Mouse (Mus musculus): ENCODE results near the gene Hunk.

Hunk gene

DNA sequence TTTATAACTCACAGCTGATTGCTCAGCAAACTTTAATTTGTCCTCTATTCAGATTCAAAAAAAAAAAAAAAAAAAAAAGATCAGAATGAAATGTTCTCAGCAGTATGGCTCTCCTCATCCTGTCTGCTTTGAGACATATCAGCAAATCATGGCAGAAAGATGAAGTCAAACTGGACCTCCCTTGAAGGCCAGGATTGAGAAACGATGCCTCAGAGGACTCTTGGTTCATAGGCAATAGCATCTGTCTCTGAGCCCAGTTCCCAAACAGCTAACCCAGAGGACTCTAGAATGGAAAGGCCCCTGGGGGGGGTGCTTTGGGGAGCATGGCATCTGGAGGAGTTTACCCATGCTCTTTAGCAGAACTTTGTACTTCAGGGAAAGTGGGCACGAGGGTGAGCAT, 119.9 kb downstream of the Hunk start:
- no peak for DNase-seq (ENCODE audit: low spot score)

DNA sequence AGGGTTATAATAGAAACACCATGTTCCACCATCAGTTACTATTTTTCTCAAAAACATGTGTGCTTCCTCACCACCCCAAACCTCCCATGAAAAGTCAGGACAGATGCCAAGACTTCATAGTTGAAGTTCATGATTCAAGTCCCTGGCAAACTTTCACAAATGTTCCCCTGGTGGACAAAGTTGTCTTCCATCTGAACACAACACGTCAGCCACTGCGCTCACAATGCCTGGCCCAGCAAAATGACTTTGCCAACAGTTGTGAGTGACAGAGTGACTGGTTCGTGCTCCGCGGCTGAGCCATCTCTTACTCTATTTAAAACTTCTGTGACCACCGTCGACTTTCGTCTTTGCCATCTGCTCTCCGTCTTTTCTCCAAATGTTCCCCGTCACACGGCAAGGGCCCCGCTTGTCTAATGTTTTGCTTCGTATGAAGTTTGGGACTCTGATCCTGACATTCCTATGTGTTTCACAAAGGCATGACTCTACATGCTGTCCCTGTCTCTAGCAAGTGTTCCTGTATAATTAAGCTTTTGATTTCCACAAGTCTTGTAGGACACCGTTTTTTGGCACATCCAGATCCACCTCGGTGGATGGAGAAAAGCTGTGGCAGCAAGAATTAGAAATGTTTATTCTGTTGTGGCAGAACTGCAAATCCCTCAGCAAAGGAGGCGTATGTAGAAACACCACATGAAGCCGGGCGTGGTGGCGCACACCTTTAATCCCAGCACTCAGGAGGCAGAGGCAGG, 125.9 kb downstream of the Hunk start:
- no peak for DNase-seq (ENCODE audit: low spot score)

DNA sequence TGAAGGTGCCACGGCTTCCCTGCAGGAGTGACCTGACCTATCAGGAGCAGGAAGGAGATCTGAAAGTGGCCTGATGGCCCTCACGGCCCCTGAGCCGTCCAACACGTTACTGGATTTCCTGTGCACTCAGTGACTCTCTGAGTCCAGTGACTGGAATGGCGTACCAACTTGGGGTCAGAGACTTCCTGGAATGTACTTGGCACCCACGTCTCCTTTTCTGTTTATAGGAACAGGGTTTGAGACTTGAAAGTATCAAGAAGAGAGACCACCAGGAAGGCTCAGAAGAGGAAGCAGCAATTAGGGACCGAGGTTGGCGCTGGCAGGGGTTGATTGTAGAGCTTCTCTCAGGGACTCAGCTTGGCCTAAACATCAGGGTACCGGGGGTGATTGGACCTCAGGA, 131.2 kb downstream of the Hunk start:
- DNase-seq (ENCODE audit: low spot score) = no peak

DNA sequence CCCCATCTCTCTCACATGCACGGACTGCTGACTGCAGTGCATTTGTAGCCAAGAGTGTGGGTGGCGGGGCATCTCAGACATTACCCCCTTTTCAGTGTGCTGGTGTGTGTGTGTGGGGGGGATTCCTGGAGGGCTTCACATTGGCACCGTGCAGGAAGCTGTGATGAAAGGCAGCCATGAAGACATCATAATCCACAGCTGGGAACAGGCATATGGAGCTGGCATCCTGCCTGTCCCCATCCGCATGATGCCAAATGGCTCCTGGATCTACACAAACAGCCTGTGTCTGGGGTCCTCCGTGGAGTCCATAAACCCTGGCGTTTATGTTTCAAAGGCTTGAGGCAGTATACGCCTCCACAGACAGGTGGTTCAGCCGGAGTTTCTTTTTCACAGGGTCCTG, 132.4 kb downstream of the Hunk start:
- DNase-seq (ENCODE audit: low spot score) = no peak

DNA sequence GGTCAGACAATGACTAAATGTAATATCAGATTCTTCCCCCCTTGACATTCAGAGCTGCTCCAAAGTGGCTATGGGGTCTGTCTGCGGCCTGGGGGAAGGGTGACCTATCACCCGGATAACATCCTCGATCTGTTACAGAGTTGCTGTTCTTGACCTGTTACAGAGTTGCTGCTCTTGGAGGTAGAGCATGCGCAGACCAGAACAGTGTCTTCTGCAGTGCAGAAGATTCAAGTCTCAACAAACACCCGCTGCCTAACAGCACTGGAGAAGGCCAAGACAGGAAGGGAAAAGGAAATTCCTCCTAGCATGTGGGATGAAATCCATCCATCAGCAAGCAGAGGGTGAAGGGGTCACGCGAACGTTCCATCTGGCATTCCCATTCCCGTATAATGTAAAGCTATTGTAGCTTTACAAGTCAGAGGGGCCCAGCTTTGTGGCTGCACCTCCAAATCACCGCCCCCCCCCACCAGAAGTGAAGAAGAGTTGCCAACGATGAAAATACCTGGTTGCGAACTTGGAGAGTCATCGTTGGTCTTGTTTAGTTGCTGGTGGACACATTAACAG, 133.0 kb downstream of the Hunk start:
- DNase-seq (ENCODE audit: low spot score) = no peak

DNA sequence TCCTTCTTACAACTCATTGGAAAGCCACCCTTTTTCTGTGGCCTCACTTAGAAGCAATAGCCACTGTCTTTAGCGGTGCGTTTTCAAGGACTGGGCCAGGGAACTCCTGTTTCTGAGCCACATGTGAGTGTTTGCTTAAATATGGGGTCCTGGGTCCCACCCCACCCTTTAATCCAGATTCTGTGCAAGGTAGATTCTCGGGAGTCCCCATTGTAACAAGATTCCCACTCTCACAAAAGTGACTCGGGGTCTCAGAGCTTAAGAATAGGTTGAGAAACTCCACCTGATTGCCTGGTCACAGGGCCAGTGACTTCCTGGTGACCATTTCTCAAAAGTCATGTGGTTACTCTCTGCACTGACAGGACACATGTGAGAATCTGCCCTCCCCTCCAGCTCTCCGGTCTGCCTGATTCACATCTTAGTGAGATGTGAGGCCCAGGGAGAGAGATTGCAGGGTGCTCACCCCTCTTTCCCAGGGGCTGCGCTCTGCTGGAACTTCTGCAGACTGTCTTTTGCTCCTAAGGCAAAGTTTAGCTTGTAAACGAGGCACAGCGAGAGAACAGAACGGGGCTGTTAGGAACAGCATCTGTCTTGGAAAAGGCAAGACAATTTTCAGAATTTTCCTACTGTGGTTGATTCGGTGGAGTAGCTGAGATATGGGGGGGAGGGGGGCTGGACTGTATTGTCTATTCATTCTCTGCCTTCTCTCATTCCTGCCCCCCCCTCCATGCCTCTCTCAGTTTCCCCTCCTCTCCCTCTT, 135.6 kb downstream of the Hunk start:
- no peak for DNase-seq (ENCODE audit: low spot score)

DNA sequence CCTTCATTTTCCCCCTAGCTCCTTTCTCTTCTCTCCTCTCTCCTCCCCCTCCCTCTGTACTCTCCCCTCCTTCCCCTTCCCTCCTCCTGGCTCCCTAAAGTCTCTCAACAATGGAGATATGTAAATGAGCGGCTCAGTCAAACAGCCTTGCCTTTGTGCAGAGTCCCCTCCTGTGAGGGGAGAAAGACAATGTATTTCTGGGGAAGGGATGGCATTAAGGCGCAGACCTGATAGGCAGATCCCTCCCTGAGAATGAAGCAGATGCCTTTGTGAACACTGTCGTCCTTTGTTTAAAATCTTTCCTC, 136.1 kb downstream of the Hunk start:
- no peak for DNase-seq (ENCODE audit: low spot score)

DNA sequence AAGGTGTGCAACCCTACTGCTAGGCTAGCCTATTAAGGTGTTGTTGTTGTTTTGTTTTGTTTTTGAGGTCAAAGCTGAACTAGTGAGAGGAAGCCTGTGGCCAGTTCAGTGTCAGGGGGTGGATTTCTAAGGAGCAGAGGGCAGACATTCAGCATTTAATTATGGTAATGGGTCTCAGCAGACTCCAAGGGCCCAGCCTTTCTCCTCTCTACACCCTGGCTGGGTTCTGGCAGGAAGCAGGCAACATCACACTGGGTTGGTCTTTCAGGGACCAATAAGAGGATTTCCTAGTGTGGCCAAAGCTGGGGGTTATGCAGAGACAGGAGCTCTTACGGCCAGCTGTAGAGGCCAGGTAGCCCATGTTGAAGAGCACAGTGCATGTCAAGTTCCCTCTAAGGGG, 136.8 kb downstream of the Hunk start:
- no peak for DNase-seq (ENCODE audit: low spot score)

DNA sequence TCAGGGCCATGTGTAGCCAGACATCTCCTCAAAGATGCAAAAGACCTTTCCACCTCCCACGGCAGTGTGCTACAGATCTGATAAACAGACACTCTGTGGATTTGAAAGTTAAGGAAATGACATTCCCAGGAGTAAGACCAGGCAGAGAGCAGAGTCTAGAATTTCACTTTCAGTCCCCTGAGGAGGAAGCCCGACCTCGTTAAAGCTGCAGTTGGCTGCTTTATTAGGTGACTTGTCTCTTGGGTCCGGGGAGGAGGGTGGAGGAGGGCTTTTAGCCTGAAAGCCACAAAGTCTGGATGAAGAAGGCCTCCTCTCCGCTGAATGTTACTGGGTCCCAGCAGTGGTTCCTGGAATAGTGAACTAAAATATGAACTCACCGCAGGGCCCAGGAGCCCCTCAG, 137.6 kb downstream of the Hunk start:
- no peak for DNase-seq (ENCODE audit: low spot score)

DNA sequence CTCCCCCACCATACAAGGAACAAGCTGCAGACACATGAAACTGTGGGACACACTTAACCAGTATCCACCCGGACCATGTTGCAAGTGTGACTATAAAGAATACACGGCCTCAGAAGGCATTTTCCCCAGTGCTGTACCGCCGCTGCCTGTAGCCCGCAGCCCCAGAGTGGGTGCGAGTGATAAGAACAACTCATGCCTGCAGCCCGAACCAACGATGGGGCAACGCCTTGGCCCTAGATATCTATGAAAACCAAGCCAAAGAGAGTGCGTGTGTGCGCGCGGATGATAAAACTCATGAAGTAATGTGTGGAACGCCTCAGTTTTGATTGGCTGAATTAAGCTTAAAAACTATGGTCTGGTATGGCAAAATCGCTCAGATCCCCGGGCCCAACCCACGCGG, 138.1 kb downstream of the Hunk start:
- no peak for DNase-seq (ENCODE audit: low spot score)

DNA sequence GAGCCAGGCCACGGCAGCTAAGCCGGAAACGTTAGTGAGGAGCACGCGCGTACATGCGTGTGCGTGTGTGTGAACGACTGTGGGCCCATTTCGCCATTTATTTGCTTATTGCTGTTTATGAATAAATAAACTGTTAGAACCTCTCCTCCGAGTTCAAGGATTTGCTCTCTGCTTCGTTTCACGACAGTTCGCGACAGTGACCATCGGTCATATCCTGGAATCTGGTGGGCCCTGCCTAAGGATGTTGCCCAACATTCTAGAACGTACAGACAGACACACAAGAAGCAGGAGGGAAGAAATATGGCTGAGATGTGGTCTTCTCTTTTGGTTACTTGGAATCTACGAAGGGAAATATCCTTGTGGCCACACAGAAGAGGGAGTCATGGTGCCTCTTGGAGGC, 138.6 kb downstream of the Hunk start:
- DNase-seq (ENCODE audit: low spot score) = no peak

DNA sequence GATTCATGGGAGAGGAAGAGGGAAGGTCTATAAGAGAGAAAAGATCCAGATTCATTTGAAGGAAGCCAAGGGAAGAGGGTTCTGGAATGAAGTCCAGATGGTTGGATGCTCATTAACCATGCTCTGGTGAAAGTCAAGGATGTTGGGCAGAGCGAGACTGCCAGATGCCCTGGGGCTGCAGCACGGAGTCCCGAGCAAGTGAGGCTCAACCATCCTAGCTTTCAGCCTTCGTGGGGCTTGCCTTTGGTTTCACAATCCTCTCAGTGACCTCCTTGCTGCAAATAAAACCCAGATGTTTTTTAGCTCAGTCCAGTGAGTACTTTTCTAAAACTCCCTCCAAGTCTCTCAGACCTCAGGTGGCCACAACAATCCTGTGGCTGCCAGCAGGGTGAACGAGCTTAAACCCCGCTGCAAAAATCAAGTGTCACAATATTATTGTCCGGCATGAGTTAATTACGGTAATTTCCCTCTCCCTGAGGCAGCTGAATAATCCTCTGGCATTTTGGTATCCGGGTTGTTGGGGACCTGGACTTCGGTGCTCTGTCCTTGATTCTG, 147.4 kb downstream of the Hunk start:
- DNase-seq (ENCODE audit: low spot score) = no peak

DNA sequence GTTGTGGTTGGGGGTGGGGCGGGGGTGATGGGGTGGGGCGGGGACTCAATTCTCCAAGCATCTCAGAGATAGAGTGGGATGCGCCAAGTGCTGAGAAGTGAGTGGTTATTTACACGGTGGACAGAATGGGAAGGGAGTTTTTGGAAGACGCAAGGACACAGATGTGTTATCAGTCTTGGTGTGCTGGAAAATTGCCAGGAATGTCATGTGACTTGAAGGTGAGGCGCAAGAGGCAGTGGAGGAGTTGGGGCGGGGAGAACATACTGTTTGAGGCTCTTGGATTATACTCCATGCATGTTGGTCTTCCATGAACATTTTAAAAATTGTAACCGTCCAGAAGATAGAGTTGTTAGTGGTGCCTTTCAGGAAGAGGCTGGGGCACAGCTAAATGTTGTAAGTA, 148.8 kb downstream of the Hunk start:
- DNase-seq (ENCODE audit: low spot score) = no peak

DNA sequence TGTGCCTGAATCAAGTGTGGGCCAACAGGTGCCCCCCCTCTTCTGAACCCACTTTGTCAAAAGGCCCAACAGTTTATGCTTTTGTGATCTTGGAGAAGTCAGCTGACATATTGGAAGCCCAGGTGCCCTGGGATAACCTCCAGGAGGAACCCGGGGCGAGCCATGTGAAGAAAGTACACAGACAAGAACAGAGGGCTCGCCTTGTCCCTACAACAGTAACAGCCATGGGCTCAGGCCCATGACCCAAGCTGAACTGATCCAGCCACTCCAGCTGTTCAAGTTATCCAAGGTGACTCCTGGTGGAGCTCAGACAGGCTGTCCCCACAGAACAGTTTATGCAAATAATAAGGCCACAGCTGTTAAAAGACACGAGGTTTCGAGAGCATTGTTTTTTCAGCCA, 153.1 kb downstream of the Hunk start:
- no peak for DNase-seq (ENCODE audit: low spot score)

DNA sequence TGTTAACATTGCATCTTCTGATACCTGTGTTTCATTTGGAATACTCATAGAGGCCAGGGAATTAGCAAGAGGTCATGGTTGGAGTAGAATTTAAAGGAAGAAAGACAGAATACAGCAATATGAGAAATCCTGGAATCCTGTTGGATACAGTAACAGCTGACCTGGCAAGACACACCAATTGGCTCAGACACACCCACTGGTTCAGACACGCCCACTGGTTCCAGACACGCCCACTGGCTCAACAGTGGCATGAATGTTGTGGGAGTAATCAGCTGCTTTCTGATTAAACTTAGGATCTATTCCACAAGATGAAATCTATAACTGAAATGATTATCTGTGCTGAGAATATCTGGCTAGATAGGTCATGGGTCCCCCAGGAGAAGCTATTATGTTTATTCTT, 155.4 kb downstream of the Hunk start:
- DNase-seq (ENCODE audit: low spot score) = no peak

DNA sequence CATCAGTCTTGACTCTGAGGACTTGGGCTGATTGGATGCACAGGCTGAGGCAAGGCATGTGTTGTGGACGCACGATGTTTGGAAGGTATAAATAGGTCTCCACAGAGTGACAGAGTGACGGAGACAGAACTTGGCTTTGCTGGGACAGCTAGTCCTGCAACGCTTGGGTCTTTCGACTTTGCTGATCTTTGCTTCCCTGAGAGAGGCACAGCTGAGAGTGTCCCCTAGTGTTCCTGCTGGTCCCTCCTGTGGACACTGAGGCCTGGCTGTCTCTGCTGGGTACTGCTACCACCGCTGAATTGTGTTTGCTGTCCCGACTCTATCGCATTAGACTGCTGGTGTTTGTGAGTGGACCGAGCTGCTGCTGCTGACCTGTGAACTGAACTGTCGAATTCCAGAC, 156.6 kb downstream of the Hunk start:
- no peak for DNase-seq (ENCODE audit: low spot score)

DNA sequence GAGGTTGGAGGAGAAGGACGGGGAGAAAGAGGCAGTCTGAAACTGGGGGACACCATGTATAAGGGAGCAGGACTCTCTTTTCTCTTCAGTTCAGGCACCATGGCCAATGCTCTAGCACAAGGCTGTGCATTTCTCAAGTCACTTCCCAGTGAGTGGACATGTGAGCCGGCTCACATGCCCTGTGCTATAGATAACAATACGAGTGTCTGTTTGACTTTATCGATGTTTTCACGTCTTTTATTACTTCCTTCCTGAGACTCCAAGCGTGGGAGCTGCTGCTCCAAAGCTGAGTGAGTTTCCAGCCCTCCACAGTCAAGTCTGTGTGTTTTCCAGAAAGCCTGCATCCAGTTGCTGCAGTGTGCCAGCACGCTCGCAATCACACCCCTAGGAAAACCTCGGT, 158.4 kb downstream of the Hunk start:
- no peak for DNase-seq (ENCODE audit: low spot score)

DNA sequence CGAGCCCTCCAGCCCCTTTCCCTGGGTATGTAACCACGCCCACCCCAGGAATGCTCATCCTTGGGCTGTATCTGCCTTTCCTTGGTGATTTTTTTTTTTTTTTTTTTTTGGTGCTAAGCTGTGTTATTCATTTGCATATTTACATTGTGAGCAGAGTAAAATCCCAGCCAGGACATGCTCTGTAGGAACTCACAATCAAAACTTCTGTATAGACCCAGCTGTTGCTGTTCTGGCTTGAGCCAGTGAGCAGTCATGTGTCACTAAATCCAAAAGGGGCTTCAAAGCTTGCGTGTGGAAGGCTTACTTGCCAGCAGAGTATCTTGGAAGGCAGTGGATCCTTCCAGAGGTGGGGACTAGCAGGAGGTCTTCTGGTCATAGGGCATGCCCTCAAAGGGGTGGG, 159.7 kb downstream of the Hunk start:
- no peak for DNase-seq (ENCODE audit: low spot score)

DNA sequence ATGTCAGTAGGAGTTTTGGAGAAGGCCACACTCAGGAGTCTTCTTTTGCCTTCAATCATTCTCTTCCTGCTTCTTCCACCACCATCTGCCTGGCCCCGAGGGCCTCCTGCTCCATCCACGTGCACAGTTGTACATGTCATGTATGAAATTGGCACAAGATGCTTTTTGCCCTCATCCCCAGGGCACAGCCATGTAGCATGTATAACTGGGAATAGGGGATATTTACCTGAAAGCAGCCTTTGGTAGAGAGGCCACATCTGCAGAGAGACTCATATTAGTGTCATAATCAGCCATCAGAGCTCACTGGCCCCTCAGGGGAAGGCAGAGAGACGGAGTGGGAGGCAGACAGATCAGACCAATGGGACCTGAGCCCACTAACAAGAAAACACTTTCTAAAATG, 160.8 kb downstream of the Hunk start:
- DNase-seq (ENCODE audit: low spot score) = no peak

DNA sequence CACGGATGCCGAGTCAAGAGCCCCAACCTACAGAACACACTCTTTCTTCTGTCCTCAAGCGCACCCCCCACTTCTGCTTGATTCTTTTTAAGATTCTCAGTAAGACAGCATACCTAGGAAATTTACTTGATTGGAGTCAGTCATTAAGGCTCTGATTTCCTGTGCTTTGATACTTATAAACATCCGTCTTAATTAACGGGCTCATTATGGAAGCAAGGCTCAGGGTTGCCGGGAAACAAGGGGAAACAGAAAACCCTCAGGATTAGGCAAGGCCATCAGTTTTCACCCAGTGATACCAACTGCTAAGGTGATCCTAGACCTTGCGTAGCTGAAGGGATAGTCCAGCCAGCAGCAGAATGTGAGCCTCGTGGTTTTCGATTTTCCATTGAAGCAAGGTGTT, 162.2 kb downstream of the Hunk start:
- no peak for DNase-seq (ENCODE audit: low spot score)
